Mouse (Mus musculus) c-Kit-negative CD71-positive TER-119-positive erythroid progenitor cells, embryonic 14.5 days (primary cell): ENCODE measurements around the gene Epm2a.
"Not testable (repeated sequence)": the region's sequence is repeated elsewhere in the genome, so short reads cannot be mapped to it uniquely, and the experiment has no call there.

Experiments used
- DNase-seq: peaks from one replicate; pipeline ENCODE4 v3.0.0-alpha.2; 2013; ENCODE audit warnings: low read depth, low spot score

Gene Epm2a

DNA sequence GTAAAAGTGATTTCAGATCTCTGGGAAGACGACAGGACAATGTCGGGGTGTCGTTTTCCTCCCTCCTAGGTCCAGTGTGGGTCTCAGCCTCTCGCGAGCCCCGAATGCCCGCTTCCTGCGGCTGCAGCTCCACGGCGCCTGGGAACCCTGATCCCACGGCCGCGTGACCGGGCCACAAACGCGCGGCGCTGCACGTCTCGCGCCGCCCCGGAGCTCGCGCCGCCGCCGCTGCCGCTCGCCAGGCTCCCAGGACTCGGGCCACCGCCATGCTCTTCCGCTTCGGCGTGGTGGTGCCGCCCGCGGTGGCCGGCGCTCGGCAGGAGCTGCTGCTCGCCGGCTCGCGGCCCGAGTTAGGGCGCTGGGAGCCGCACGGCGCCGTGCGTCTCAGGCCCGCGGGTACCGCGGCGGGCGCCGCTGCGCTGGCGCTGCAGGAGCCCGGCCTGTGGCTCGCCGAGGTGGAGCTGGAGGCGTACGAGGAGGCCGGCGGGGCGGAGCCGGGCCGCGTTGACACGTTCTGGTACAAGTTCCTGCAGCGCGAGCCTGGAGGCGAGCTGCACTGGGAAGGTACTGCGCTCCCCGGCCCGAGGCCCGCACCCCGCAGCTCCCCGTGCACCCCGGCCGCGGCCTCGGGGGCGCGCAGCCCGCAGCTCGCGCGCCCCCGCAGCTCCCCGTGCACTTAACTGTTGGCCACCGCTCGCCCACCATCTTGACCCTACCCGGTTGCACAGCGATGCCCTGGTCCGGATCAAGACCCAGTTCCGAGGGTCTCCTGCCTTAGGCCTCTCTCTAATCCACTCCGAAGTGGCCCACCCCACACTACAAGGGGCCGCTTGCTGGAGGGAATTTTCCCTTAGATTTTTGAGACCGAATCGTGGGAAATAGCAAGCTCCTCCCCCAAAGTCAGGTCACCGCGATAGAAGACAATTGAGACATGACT, at the start of gene Epm2a:
Gene Epm2a (plus strand): TSS at position 200 of the 937 bp plus-strand sequence.
- DNase-seq, result no peak

DNA sequence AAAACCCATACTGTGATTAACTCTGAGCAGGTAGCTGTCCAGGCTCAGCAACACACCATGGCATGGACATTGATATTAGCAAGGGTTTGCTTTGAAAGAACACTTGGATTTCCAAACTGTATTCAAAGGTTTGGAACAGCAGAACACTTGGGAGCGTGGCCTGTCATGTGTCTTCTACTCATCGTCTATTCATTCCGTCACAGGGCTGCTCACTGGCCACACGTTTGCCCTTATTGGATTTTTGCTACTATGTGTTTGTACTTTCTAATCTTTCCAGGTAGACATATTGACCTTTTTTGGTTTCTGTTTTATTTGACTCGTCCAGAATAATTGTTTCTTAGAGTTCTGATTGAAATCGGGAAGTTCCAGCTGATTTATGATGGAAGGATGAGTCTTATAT, 44.8 kb upstream of the Epm2a start:
- no peak for DNase-seq

DNA sequence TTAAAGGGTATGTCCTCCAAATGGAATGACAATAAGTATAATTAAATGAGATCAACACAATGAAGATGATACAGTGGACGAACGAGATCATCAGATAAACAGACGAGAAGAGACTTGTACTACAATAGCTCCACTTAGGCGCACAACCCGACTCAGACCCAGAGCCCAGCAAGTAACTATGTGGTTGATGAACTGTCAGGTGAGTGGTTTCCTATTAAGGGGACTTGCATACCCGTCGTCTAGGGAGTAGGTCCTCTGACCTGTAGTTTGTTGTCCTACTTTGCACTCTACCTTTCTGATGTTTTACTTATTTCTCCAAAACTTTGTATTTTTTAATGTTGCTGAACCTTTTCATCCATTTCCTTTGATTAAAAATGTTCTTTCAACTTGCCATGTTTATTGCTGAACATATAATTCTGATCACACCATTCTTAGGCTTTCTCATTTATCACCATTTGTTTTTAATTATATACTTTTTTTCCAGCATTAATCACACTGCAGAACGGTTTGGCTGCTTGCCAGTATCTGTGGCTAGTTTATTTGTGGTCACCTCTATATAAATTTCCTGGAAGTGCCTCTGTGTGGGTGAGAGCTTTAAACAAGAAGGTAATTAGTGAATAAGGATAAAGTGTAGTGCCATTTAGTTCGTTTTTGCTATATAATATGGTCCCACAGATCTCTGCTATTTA, 37.7 kb upstream of the Epm2a start:
- DNase-seq, result no peak

DNA sequence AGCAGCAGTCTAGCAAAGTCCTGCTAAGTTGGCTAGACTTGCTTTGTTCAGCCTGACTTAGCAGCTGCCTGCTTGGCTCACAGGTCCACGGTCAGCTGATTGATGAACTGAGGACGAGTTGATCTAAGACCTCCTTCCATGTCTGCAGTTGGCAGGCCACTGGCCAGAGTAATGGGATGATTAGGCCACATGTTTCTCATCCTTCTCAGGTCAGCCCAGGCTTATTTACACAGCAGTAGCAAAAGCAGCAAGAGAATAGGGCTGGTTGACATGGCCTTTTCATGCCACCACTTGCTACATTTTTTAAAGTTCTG, 37.2 kb upstream of the Epm2a start:
- DNase-seq, result no peak

DNA sequence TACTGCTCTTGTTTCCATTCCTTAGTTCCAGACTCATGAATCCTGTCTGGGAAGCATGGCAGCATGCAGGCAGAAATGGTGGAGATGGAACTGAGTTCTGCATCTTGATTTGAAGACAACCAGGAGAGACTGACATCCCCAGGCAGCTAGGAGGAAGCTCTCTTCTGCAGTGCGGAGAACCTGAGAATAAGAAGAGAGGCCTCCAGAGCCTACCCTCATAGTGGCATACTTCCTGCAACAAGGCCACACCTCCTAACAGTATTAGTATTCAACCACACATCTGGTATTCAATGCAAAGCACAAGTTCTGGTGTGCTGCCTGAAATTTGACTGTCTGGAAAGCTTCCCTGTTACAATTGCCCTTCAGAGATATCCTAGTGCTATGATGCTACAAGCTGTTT, 33.3 kb upstream of the Epm2a start:
- no peak for DNase-seq

DNA sequence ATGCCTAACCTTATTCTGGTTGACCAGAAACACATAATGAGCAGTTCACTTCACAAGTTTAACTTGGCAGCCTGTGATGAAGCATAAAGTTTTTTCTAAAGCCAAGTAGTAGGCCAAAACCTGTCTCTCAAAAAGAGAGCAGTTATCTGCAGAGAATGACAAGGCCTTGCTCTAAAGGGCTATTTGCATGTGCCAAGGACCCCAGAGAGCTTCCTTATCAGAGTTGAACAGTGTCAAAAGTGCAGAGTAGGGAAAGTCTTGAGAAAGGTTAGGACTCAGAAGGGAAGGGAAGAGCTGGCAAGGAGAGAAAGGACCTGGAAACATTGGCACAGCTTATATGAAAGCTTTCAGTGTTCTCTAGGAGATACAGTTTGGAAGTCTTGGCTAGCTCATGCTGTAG, 32.7 kb upstream of the Epm2a start:
- no peak for DNase-seq

DNA sequence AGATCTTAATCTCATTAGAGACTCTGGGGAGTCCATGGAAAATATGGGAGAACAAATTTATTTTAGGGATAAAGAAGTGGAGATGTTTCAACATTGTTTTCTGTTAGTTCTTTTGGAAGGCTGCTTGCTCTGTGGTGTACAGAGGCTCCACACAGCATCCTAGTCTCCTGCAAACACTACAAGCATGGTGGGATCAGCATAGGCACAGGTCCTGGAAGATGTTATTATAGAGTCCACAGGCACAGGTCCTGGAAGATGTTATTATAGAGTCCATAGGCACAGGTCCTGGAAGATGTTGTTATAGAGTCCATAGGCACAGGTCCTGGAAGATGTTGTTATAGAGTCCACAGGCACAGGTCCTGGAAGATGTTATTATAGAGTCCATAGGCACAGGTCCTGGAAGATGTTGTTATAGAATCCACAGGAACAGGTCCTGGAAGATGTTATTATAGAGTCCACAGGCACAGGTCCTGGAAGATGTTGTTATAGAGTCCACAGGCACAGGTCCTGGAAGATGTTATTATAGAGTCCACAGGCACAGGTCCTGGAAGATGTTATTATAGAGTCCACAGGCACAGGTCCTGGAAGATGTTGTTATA, 25.2 kb upstream of the Epm2a start:
- not testable (repeated sequence) for DNase-seq

DNA sequence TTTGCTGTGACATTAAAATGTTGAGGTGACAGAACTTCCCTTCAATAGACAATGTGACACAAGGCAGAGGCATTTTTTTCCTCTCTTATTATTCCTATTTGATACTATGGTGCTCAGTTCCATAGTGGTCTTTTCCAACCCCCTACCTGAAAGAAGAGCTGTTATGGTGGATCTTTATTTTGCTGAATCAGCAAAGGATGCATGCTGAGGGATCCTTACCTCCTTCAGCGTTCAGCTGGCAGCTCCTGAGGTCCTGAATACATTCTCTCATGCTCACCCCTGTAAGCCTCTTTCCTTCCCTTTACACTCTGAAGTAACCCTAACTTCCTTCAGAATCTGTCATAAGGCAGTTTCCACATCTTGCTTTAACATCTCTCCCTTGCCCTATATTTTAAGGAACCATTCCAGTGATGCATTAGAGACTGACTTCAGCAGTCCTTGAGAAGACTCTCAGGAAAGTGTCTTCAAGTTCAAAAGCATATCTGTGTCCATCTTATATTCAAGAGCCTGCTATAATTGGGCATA, 23.7 kb upstream of the Epm2a start:
- no peak for DNase-seq

DNA sequence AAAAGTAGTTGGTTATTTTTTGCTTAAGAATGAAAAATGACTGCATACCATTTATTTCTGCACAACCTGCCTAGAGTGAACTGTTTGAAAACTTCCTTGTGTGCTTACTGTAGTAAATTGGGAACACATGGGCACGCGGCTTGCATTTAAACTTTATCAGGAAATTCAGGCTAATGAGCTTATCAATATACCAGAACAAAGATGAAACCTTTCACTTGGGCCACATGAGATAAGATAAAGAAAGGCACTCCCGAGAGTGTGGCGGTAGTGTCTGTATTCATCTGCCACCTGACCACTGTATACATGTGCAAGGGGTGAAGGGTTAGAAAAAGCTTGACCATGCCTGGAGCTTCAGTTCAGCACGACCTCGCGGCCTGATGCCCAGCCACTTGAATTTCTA, 20.9 kb upstream of the Epm2a start:
- no peak for DNase-seq

DNA sequence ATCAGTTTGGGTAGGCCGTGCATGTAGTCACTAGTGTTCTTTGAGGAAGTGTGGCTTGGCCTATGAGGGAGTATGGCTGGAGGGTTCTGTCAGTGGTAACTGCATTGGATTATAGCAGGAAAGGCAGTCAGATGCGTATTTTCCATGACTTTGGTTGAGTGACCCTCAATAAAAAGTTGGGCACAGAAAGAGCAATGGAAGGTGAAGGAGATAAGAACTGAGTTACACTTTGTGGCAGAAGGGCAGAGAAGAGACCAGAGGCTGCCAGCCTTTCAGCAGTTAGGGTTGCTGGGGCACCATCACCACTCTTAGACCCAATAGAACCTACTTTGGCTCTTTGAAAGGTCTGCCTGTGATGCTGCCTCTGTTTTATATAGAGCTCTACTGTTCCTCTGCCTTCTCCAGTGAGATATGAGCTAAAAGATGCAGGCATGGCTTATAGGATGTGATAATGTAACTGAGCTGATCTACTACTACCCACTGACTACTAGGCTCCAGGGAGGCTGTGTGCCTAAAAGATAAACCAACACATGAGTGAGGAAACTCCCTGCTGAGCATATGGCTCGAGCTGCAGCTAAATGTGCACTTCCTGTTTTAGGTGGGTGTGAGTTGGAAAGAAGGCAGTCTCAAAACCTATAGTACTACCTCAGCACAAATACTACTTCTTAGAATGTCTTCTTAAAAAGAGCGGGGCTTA, 19.9 kb upstream of the Epm2a start:
- peak; percentile 28 for DNase-seq

DNA sequence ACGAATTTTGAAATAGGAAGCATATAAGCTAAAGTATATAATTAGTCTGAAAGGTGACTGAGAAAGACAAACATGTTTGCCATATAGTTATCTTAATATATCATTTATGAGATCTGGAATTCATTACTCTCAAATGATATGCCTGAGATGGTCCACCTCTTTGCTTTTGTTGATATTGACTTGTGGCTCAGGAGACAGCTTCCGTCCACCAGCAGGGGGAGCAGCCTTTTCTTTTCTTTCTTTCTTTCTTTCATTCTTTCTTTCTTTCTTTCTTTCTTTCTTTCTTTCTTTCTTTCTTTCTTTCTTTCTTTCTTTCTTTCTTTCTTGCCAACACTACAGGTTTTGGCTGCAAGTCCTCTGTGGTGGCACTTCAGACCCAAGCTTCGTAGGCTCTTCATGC, 16.7 kb upstream of the Epm2a start:
- DNase-seq, result no peak

DNA sequence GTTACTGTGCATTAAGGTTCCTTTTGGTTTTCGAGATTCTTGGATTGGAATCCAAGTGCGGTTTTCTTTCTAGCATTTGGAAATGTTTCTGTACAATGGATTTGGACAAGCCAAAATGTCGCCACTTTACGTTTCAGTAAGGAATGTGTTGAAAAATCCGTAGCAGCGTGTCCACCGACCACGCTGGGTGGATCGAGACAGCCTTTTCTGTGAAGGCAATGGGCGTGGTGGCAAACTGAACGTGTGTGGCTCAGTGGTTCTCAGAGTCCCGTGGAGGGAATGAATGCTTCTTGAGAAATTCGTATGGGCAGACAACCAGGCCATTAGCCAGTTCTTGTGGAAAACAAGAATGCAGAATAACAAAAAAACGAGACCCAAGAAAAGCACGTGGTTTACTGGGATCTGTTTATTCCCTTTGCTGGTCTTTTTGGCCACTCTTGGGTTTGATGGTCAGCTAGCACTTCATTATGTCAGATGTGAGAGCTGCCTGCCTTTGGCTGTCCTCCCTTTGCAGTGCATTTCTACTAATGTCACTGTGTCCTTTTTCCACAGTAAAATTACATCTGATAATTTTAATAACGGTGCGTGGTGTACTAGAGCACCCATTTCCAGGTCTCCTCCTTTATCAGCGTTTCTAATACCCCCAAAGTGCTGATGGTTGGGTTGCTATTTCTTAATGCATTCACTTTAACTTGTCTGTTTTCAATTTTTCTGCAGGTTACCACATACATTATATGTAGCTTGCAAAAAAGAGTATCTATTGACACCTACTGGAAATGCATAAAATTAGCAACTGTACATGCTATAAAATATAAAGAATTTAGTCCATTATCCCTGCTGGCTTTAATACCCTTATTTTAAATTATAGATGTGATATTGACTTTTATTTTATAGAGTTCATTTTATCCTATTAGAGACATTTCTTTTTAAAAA, 1.6 kb downstream of the Epm2a start:
- no peak for DNase-seq

DNA sequence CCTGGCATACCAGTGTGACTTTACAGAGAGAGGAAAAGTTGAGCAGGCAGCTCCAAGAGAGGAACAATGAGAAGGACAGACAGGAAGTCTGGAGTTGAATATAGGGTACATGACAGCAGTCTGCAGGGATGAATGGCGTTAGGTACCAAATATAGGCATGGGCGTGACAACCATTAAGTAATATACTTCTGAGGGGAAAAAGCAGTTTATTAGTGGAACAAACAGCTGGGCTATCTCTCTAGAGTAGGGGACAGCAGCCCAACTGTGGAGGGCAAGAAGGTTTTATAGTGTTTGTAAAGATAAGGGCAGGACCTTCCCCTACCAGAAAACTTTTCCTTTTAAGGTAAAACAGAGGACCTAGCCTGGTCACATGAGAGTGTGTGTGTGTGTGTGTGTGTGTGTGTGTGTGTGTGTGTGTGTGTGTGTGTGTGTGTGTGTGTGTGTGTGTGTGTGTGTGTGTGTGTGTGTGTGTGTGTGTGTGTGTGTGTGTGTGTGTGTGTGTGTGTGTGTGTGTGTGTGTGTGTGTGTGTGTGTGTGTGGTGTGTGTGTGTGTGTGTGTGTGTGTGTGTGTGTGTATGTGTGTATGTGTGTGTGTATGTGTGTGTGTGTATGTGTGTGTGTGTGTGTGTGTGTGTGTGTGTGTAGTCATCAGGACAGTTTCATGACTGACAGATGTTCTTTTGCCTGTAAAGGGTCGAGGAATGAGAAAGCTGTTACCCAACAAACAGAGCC, 7.2 kb downstream of the Epm2a start:
- not testable (repeated sequence) for DNase-seq

DNA sequence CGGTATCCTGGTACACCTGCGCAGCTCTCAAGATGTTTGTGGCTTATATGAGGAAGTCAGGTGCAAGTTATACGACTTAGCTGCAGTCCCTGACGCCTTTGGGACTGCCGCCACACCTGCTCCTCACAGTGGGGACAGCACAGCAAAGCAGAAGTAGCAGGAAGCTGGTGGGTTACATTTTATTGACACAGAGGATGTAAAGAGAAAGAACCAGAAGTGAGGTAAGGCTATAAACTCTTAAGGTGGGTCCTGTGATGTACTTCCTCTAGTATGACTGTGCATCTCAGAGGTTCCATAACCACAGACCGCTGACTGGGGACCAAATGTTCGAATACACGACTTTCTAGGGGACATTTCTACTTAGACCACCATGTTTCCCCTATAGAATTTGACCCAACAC, 11.4 kb downstream of the Epm2a start:
- DNase-seq, result no peak

DNA sequence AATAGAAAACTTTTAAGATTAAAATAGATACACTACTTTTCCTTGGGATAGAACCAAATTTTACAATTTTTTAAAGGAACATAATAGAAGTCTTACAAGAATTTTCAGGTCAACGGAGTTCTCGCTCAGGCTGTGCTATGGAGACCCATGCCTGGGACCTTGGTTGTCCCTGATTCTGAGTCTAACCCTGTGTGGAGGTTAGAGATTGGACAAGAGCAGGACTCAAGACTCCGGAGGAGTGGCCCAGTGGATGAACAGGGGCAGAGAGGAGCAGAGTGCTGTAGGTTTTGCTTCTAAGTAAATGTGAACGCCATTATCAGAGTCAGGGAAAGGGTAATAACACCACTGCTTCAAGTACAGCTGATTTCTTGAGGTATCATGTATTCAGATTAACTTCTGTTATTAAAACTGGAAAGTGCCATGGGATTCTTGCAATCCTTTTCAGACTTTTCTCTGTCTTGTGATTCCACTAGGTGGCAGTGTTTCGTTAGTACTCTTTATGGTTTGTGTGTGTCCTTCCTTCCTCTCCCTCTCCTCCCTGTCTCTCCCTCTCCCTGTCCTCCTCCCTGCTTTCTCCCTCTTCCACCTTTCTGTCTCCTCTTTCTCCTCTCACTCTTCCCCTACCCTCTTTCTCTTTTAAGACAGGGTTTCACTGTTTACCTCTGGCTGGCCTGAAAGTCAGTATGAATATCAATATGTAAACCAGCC, 18.9 kb downstream of the Epm2a start:
- DNase-seq, result no peak

DNA sequence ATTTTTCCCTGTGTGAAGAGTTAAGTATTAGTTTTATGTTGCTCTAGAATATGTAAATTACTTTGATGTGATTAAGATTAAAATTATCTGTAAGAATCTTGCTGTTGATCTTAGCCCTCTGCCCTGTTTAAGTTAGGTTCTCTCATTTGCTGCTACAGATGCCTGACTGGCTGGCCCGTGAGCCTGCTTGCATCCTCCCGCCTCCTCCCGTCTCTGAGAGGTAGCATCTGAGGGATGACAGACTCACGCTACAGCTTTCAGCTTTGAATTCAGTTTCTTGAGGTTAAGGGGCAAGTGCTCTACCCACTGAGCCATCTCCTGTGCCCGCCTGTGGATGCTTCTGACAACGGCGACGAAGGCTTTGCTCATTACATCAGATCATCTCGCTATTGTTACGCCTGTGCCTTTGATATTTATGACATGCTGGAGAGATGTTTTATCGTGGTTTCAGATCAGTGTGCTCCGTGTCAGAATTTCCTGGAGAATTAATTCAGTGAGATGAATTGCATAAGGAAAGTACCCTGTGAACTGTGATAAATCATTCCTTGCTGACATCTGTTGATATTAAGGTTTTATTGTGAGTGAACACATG, 19.8 kb downstream of the Epm2a start:
- no peak for DNase-seq

DNA sequence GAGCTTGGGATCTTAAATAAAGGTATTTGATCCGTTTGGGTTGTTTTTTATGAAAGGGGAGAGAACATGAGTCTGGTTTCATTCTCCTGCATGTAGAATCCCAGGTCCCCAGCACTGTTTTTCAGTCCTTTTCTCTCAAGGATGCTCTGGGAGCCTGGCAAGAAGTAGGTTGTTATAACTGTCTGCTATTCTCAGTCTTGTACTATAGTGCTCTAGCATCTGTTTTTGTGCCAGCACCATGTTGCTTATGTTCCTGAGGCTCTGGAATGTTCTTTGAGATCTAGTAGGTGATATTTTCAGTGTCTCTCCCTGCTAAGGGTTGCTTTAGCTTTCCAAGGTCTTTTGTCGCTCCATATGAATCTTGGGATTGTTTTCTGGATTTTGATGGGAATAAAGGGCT, 38.1 kb downstream of the Epm2a start:
- DNase-seq, result no peak

DNA sequence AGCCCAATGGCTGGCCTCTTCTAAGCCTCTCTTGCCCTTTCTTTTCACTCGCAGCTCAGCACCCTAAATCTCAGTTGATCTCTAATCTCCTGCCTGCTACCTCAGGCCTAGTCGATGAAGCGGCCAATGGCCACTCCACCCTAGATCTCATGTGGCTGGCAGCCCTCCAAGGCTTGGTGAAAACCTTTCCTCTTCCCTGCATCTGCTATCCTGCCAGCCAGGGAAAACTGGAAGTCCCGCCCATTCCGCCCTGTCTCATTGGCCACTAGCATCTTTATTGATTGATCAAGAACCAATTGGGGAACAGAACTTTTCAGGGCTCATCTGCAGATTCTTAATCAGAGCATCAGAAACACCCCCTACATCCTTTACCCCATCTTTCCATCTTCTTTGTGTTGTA, 67.7 kb downstream of the Epm2a start:
- no peak for DNase-seq

DNA sequence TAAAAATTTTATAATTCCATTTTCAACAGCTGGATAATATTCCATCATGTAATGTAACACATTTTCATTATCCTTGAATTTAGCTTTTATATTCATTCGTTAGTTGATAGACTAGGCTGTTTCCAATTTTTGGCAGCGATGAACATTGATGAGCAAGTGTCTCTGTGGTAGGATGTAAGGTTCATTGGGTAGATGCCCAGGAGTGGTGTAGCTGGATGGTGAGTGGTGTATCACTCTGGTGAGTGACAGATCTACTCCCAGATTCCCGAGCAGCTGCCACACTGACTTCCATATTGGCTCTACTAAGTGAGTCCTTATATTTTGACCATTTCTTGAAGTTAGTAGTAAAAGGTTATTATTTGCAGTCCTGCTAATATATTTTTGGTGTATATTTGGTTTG, 76.9 kb downstream of the Epm2a start:
- DNase-seq, result no peak
